ENCODE assay signal across 7 mouse cellular contexts in genomic region chr4:115984111-115984510, GRCm38 (mm10). TPM values are rescaled to one million over a fixed set of nuclear protein-coding genes. Genes with fewer than 3 reads are reported as not detected.
DNase-seq lines count a peak whose midpoint lies in the region; ATAC-seq lines count a peak whose summit lies in the region.

No protein-coding gene starts in this region.

- no peaks in the 10 kb centered on the region for H3K4me1 ChIP-seq in intestine, embryonic 14.5 days (replicated peaks; ENCODE audit: control insufficient read depth, insufficient read depth, low read length)
- peaks cover 31% of the 10 kb centered on the region for H3K4me1 ChIP-seq in midbrain, embryonic 10.5 days

- intact Hi-C loops in gastrocnemius, postnatal 36 days (cut with DNase I), result no loop called here
- intact Hi-C loops in left cerebral cortex, postnatal 14 days (cut with DNase I), result no loop called here

- peak; percentile 73 for ATAC-seq in common myeloid progenitor, adult 5-6 weeks (replicated peaks; ENCODE audit: low read depth, poor library complexity, severe bottlenecking)
- ATAC-seq in intestine, embryonic 14.5 days (replicated peaks; ENCODE audit: low FRiP score, low TSS enrichment, low read depth), result no peak

- H3K4me2 ChIP-seq in intestine, embryonic 14.5 days (ENCODE audit: low read length), result 0 out of 2 replicates have a peak overlapping the region, but pooled peaks have one; percentile 13

- H3K9me3 ChIP-seq in intestine, embryonic 14.5 days (ENCODE audit: control insufficient read depth, low read length), result no peaks in the 10 kb centered on the region
- no peaks in the 10 kb centered on the region for H3K9me3 ChIP-seq in midbrain, embryonic 10.5 days (replicated peaks)

- H3K36me3 ChIP-seq in intestine, embryonic 14.5 days (ENCODE audit: control insufficient read depth, insufficient read depth, low read length), result no peaks in the 10 kb centered on the region
- H3K36me3 ChIP-seq in midbrain, embryonic 10.5 days, result no peaks in the 10 kb centered on the region

- peaks cover 32% of the 10 kb centered on the region for H3K27me3 ChIP-seq in intestine, embryonic 14.5 days (replicated peaks; ENCODE audit: control insufficient read depth, insufficient read depth, low read length)
- peaks cover 70% of the 10 kb centered on the region for H3K27me3 ChIP-seq in midbrain, embryonic 10.5 days (ENCODE audit: low read depth, poor library complexity, severe bottlenecking)

- WGBS in intestine, embryonic 14.5 days, result 2% methylated on average over 13 of the region's 13 CpGs
- 2% methylated on average over 13 of the region's 13 CpGs for WGBS in midbrain, embryonic 10.5 days

- peak; percentile 77 for DNase-seq in adipocyte (ENCODE audit: low spot score)
- DNase-seq in gastrocnemius, postnatal 36 days, result peak; percentile 70 to 73
- DNase-seq in intestine, embryonic 14.5 days (ENCODE audit: low spot score), result peak; percentile 97
- DNase-seq in left cerebral cortex, postnatal 14 days (ENCODE audit: low spot score in 2 of 2), result peak; percentile 85 to 88
- peak; percentile 91 for DNase-seq in midbrain, embryonic 10.5 days (ENCODE audit: low spot score)
- peak; percentile 25 for DNase-seq in skeletal muscle tissue, adult 2 months (ENCODE audit: low read depth, low spot score)

- H3K4me3 ChIP-seq in intestine, embryonic 14.5 days (ENCODE audit: low read depth, low read length), result no peak overlapping the region
- H3K4me3 ChIP-seq in midbrain, embryonic 10.5 days, result no peak overlapping the region

- H3K27ac ChIP-seq in intestine, embryonic 14.5 days (ENCODE audit: low read depth), result no peak overlapping the region
- no peak overlapping the region for H3K27ac ChIP-seq in midbrain, embryonic 10.5 days (replicated peaks)

- H3K9ac ChIP-seq in intestine, embryonic 14.5 days (ENCODE audit: low read length), result no peak overlapping the region

RNA-seq across cellular contexts. Expression of gene Faah, which starts 33.6 kb away (rescaled TPM):
- 2.2 and 3.4 TPM in 2 replicates for total RNA-seq in common myeloid progenitor, adult 5-6 weeks (2017)
- under 1 TPM; 0.17 to 0.28 TPM for total RNA-seq in gastrocnemius, postnatal 36 days (2021)
- 13.5 and 19.2 TPM in 2 replicates for polyA plus RNA-seq in intestine, embryonic 14.5 days (2014; fragmentation: Nextera tagmentation; extraction: Ambion mirVana)
- total RNA-seq in left cerebral cortex, postnatal 14 days (2021), result 10 to 100 TPM; 86.6 to 90.7 TPM
- 1.4 and 2.7 TPM in 2 replicates for polyA plus RNA-seq in midbrain, embryonic 10.5 days (2016; fragmentation: Nextera tagmentation; extraction: Ambion mirVana)

RNA-seq across cellular contexts. Expression of gene Dmbx1, which starts 44.4 kb away (rescaled TPM):
- not detected in 2 replicates for total RNA-seq in common myeloid progenitor, adult 5-6 weeks (2017)
- total RNA-seq in gastrocnemius, postnatal 36 days (2021), result not detected
- polyA plus RNA-seq in intestine, embryonic 14.5 days (2014; fragmentation: Nextera tagmentation; extraction: Ambion mirVana), result 0.07 TPM in 1 of 2 replicates, not detected in the other
- total RNA-seq in left cerebral cortex, postnatal 14 days (2021), result under 1 TPM in 1 of 2 experiments, not detected in 1; 0.18 TPM
- polyA plus RNA-seq in midbrain, embryonic 10.5 days (2016; fragmentation: Nextera tagmentation; extraction: Ambion mirVana), result 38.5 and 39.4 TPM in 2 replicates

Comparison
In these comparisons a context has a peak if more than half of its experiments do, and no peak if none do; other contexts are left out.
1. DNase-seq: peak in every context shown above with its lines; median percentile 97 in intestine, embryonic 14.5 days; 91 in midbrain, embryonic 10.5 days; 86 in left cerebral cortex, postnatal 14 days; 77 in adipocyte; 72 in gastrocnemius, postnatal 36 days; 25 in skeletal muscle tissue, adult 2 months.
2. RNA of gene Faah, which starts 33.6 kb away (total RNA-seq): 86.6 to 90.7 TPM in left cerebral cortex, postnatal 14 days; 2.2 to 3.4 TPM in common myeloid progenitor, adult 5-6 weeks and 0.17 to 0.28 TPM in gastrocnemius, postnatal 36 days; every median in the first group is over 10 times any median in the second.